Mouse (Mus musculus) neutrophil, adult 5-6 weeks (primary cell): ENCODE data around the gene Cox4i1. TPM values are rescaled to one million over a fixed set of nuclear protein-coding genes. Genes with fewer than 3 reads are reported as not detected.

ENCODE experiments used
- ATAC-seq: fragments of 151-379, 151-347 bp; 2 replicates; pipeline ENCODE4 v1.8.0; 2017; ENCODE audit warnings: mild to moderate bottlenecking, moderate TSS enrichment; ENCODE audit not compliant: insufficient number of reproducible peaks, poor library complexity, low FRiP score, severe bottlenecking; ENCODE audit errors: extremely low read depth
- total RNA-seq: library from RNA; stranded (forward); fragments of 200-1000 nt; gene quantifications from 2 replicates; pipeline ENCODE4 v1.2.3, GENCODE M21; 2017

Gene Cox4i1
- total RNA-seq, 1 experiment from 2014 or later: 180 TPM

DNA sequence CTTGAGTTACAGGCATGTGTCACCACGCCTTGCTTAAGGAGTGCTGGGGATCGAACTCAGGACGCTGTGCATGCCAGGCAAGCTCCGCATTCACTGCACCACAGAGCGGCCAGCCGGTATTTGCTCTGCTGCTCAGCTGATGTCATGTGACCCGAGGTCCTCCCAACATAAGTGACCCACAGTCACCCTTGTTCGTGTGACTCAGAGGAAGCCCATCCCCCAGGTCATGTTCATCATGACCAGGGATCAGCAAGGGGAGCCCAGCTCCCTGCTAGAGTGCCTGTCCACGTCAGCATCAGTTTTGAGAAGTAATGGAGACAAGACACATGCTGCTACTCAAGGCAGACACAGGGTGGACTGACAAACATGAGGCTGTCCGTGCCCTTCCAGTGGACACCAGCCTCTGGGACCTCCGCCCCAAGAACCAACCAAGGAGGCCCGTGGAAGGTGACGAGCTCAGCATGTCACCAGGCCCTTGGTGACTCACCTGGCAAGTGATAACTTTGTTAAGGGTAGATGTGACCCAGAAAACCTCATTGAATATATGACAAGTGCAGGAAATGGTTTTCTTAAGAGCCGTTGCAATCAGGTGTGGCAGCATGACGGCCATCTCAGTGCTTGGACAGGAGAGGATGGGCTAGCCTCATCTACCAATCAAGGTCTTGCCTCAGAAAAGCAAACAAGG lies 48.1 kb downstream of the Cox4i1 start:
- no peak for ATAC-seq

DNA sequence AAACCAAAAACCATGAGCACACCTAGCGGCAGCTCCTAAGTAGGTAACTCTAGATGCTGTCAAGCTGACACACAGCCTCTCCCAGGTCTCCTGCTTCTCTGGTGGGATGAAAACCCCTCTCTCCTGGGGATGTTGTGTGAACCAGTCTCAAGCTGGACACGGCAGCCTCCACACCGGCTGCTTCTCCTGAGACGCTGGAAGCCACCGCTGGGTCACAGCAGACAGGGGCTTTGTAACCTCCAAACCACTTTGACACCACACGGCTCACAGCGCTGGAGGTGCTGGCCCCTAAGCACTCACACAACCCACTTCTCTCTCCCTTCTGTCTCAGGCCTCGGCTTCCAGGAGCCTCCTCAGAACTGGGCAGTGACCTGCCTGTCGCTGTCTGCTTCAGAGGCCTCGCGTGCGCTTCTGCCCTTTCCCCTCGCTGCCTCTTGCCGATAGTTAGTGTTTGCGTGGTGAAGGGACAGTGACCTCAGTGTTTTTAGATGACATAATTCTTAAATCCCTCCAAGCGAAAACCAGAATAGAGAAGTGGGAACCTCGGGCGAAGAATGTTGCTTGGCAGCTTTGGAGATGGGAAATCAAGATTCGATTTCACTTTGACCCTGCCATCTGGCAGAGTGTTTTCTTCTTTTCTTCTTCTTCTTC lies 51.7 kb downstream of the Cox4i1 start:
- no peak for ATAC-seq

DNA sequence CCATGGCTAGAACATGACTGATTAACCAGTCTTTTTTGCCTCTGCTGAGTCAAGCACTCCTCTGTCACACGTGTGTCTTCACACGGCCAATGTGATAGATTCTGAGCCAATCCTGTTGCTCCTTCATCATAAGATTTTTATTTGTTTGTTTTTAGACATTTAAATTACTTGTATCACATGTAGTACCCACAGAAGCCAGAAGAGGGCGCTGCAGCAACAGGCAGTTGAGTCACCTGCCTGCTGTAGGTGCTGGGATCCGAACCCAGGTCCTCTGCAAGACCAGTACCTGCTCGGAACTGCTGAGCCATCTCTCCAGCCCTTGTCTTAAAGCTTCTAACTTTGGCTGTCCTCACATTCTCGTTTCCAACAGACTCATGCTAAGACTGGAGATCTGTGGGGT lies 55.0 kb downstream of the Cox4i1 start:
- no peak for ATAC-seq

Other genes starting within 250 kb of the Cox4i1 start
- 0.70 and 0.86 TPM in 2 replicates for gene Gins2, start 78.9 kb upstream of the Cox4i1 start, total RNA-seq
- gene 1190005I06Rik, start 20.6 kb upstream of the Cox4i1 start, total RNA-seq: not detected in 2 replicates
- gene Gm27021, start 143 bp upstream of the Cox4i1 start, total RNA-seq: not detected in 2 replicates
- 17.9 and 21.1 TPM in 2 replicates for gene Emc8, start 351 bp downstream of the Cox4i1 start, total RNA-seq
- 139 and 159 TPM in 2 replicates for gene Irf8, start 68.1 kb downstream of the Cox4i1 start, total RNA-seq